ENCODE assay signal across 12 mouse cellular contexts in genomic region chr2:28037505-28038390, GRCm38 (mm10). TPM values are rescaled to one million over a fixed set of nuclear protein-coding genes. Genes with fewer than 3 reads are reported as not detected.
DNase-seq lines count a peak whose midpoint lies in the region; ATAC-seq and TF ChIP-seq lines count a peak whose summit lies in the region.
"Had no signal": no experiment of that assay in that cellular context is flagged by ENCODE, and none has a peak within 500 bp of the region (broad histone marks: within the 10 kb centered on the region; RNA-seq: fewer than 3 reads in every experiment).

No protein-coding gene starts in this region.

- no peak overlapping the region for H3K9ac ChIP-seq in hindbrain, embryonic 14.5 days
- H3K9ac ChIP-seq in hindbrain, embryonic 12.5 days = no peak overlapping the region
- no peak overlapping the region for H3K9ac ChIP-seq in forebrain, embryonic 14.5 days (ENCODE audit: low read length)
- H3K9ac ChIP-seq in lung, embryonic 14.5 days = no peak overlapping the region

- peak; percentile 26; the same call in 1 of the 2 replicates for ATAC-seq in hindbrain, embryonic 14.5 days (ENCODE audit: low FRiP score)
- ATAC-seq in hindbrain, embryonic 12.5 days (ENCODE audit: low FRiP score) = no peak
- ATAC-seq in forebrain, embryonic 14.5 days = peak; percentile 57
- 0 out of 2 replicates have a peak, but pooled peaks have one; percentile 28 for ATAC-seq in lung, embryonic 14.5 days (ENCODE audit: insufficient read depth)
- ATAC-seq in granulocyte monocyte progenitor cell, adult 5-6 weeks (replicated peaks; ENCODE audit: poor library complexity, severe bottlenecking) = no peak
- ATAC-seq: Patski had no signal

- peaks cover 19% of the 10 kb centered on the region for H3K4me1 ChIP-seq in hindbrain, embryonic 14.5 days (replicated peaks; ENCODE audit: control insufficient read depth, insufficient read depth, low read length)
- H3K4me1 ChIP-seq in hindbrain, embryonic 12.5 days = peaks cover 5% of the 10 kb centered on the region; the same call in 1 of the 2 replicates
- H3K4me1 ChIP-seq in forebrain, embryonic 14.5 days (ENCODE audit: control insufficient read depth, insufficient read depth, low read length) = peaks cover 11% of the 10 kb centered on the region
- H3K4me1 ChIP-seq in lung, embryonic 14.5 days (ENCODE audit: insufficient read depth) = no peaks in the 10 kb centered on the region

- no peaks in the 10 kb centered on the region for H3K36me3 ChIP-seq in hindbrain, embryonic 14.5 days (replicated peaks; ENCODE audit: control insufficient read depth, insufficient read depth)
- H3K36me3 ChIP-seq in hindbrain, embryonic 12.5 days = no peaks in the 10 kb centered on the region
- H3K36me3 ChIP-seq in forebrain, embryonic 14.5 days (ENCODE audit: control insufficient read depth, insufficient read depth, low read length) = no peaks in the 10 kb centered on the region
- H3K36me3 ChIP-seq in lung, embryonic 14.5 days (ENCODE audit: insufficient read depth) = peaks cover 32% of the 10 kb centered on the region

- 63% methylated on average over 12 of the region's 12 CpGs for WGBS in hindbrain, embryonic 14.5 days
- 80% methylated on average over 12 of the region's 12 CpGs for WGBS in hindbrain, embryonic 12.5 days
- 45% methylated on average over 12 of the region's 12 CpGs for WGBS in forebrain, embryonic 14.5 days
- 50% methylated on average over 12 of the region's 12 CpGs for WGBS in lung, embryonic 14.5 days

- no peaks in the 10 kb centered on the region for H3K9me3 ChIP-seq in hindbrain, embryonic 14.5 days (ENCODE audit: control insufficient read depth, low read length)
- H3K9me3 ChIP-seq in hindbrain, embryonic 12.5 days (replicated peaks) = no peaks in the 10 kb centered on the region
- H3K9me3 ChIP-seq in forebrain, embryonic 14.5 days (replicated peaks; ENCODE audit: control insufficient read depth, low read length) = no peaks in the 10 kb centered on the region
- no peaks in the 10 kb centered on the region for H3K9me3 ChIP-seq in lung, embryonic 14.5 days (ENCODE audit: low read depth, low read length)

- no peaks in the 10 kb centered on the region for H3K27me3 ChIP-seq in hindbrain, embryonic 14.5 days (ENCODE audit: control insufficient read depth, insufficient read depth, low read length)
- no peaks in the 10 kb centered on the region for H3K27me3 ChIP-seq in hindbrain, embryonic 12.5 days
- H3K27me3 ChIP-seq in forebrain, embryonic 14.5 days (replicated peaks; ENCODE audit: control insufficient read depth, insufficient read depth, low read length) = no peaks in the 10 kb centered on the region
- H3K27me3 ChIP-seq in lung, embryonic 14.5 days (ENCODE audit: insufficient read depth, low read length) = no peaks in the 10 kb centered on the region
- H3K27me3 ChIP-seq: Patski had no signal

- H3K27ac ChIP-seq in hindbrain, embryonic 14.5 days = peak overlapping the region; percentile 32; the same call in 1 of the 2 replicates
- no peak overlapping the region for H3K27ac ChIP-seq in hindbrain, embryonic 12.5 days
- H3K27ac ChIP-seq in forebrain, embryonic 14.5 days (ENCODE audit: low read depth, low read length) = peak overlapping the region; percentile 68
- H3K27ac ChIP-seq in lung, embryonic 14.5 days (ENCODE audit: low read depth) = 0 out of 2 replicates have a peak overlapping the region, but pooled peaks have one; percentile 43
- H3K27ac ChIP-seq: left cerebral cortex, adult 2 months had no signal

- no peak for TF ChIP-seq CTCF in lung, embryonic 14.5 days (IDR thresholded peaks at IDR 0.05; ENCODE audit: low read depth)

- H3K4me2 ChIP-seq in hindbrain, embryonic 14.5 days (replicated peaks) = no peak overlapping the region
- H3K4me2 ChIP-seq in hindbrain, embryonic 12.5 days (replicated peaks) = no peak overlapping the region
- no peak overlapping the region for H3K4me2 ChIP-seq in forebrain, embryonic 14.5 days (ENCODE audit: low read length)
- no peak overlapping the region for H3K4me2 ChIP-seq in lung, embryonic 14.5 days

- peak; percentile 47 for DNase-seq in hindbrain, embryonic 14.5 days (ENCODE audit: low spot score)
- DNase-seq in cerebellum, adult 11 months = peak; percentile 17
- peak; percentile 76 for DNase-seq in forebrain, embryonic 14.5 days (ENCODE audit: low spot score)
- peak; percentile 66 for DNase-seq in lung, embryonic 14.5 days
- DNase-seq in urinary bladder, adult 18-20 months (ENCODE audit: low spot score in 2 of 2) = no peak
- DNase-seq in right cerebral cortex, postnatal 14 days = no peak
- DNase-seq: gastrocnemius, postnatal 14 days had no signal

- H3K4me3 ChIP-seq in hindbrain, embryonic 14.5 days (replicated peaks; ENCODE audit: low read length) = no peak overlapping the region
- H3K4me3 ChIP-seq in hindbrain, embryonic 12.5 days = no peak overlapping the region
- H3K4me3 ChIP-seq in forebrain, embryonic 14.5 days (ENCODE audit: low read depth, low read length) = no peak overlapping the region
- H3K4me3 ChIP-seq in lung, embryonic 14.5 days (ENCODE audit: low read depth, low read length) = no peak overlapping the region
- H3K4me3 ChIP-seq: left cerebral cortex, adult 2 months had no signal

RNA-seq across cellular contexts. Expression of gene Fcnb, which starts 46.9 kb away (rescaled TPM):
- 0.54 TPM in 1 of 2 replicates, not detected in the other for polyA plus RNA-seq in hindbrain, embryonic 14.5 days (2014; fragmentation: Nextera tagmentation; extraction: Ambion mirVana)
- 0.46 and 0.66 TPM in 2 replicates for polyA plus RNA-seq in hindbrain, embryonic 12.5 days (2016; fragmentation: Nextera tagmentation; extraction: Ambion mirVana)
- polyA plus RNA-seq in forebrain, embryonic 14.5 days (2014; fragmentation: Nextera tagmentation; extraction: Ambion mirVana) = not detected in 2 replicates
- 0.30 TPM in 1 of 2 replicates, not detected in the other for polyA plus RNA-seq in lung, embryonic 14.5 days (2014; fragmentation: Nextera tagmentation; extraction: Ambion mirVana)
- 24.9 and 61.5 TPM in 2 replicates for total RNA-seq in granulocyte monocyte progenitor cell, adult 5-6 weeks (2014; fragmentation: Nextera tagmentation)
- total RNA-seq in granulocyte monocyte progenitor cell, adult 5-6 weeks (2017) = 30.0 and 32.4 TPM in 2 replicates
- total RNA-seq: gastrocnemius, postnatal 14 days; left cerebral cortex, adult 2 months had no signal
- polyA plus RNA-seq: cortical plate, adult 2 months; Patski had no signal

Comparison
In these comparisons a context has a peak if more than half of its experiments do, and no peak if none do; other contexts are left out.
1. ATAC-seq: peak in hindbrain, embryonic 14.5 days (single experiment), forebrain, embryonic 14.5 days (single experiment) and lung, embryonic 14.5 days (single experiment); none in hindbrain, embryonic 12.5 days (single experiment) and granulocyte monocyte progenitor cell, adult 5-6 weeks (single experiment).
2. DNase-seq: peak in hindbrain, embryonic 14.5 days (single experiment), cerebellum, adult 11 months (single experiment), forebrain, embryonic 14.5 days (single experiment) and lung, embryonic 14.5 days (single experiment); none in urinary bladder, adult 18-20 months (0 of 2) and right cerebral cortex, postnatal 14 days (single experiment).